Mouse (Mus musculus) heart, postnatal 10 days (tissue): ENCODE data around the gene Rpl4. TPM values are rescaled to one million over a fixed set of nuclear protein-coding genes. Genes with fewer than 3 reads are reported as not detected.

Experiments
- microRNA-seq, 2 experiments: library from miRNA; unstranded; fragments of <30 nt; microRNA quantifications; one replicate each; pipeline ENCODE4 v1.2.0; 2022
- total RNA-seq, 2 experiments: library from RNA; stranded (reverse); gene quantifications; 2 replicates each; pipeline ENCODE4 v1.2.3; 2021

Gene Rpl4
- total RNA-seq, 2 experiments from 2014 or later, result 625 to 646 TPM

Small RNA genes within 50 kb of the gene (microRNA-seq; reads per million reads assigned to microRNA genes)
- gene Gm24106, result 0 reads per million in 2 experiments

Other genes with a start within 250 kb of the Rpl4 start
- gene Smad6, start 151.3 kb upstream of the Rpl4 start, total RNA-seq, result 10 to 100 TPM; 16.1 to 19.4 TPM
- gene Lctl, start 56.2 kb upstream of the Rpl4 start, total RNA-seq, result under 1 TPM in 1 of 2 experiments, not detected in 1; 0.26 TPM
- gene Zwilch, start 271 bp upstream of the Rpl4 start, total RNA-seq, result 1 to 10 TPM; 5.8 to 8.1 TPM
- gene Snapc5, start 5.9 kb downstream of the Rpl4 start, total RNA-seq, result 10 to 100 TPM; 19.9 to 24.2 TPM
- 1 to 10 TPM; 2.1 to 2.2 TPM for gene Uchl4, start 61.8 kb downstream of the Rpl4 start, total RNA-seq
- gene Map2k1, start 80.3 kb downstream of the Rpl4 start, total RNA-seq, result 10 to 100 TPM; 59.6 to 65.1 TPM
- 10 to 100 TPM; 26.6 to 28.9 TPM for gene Tipin, start 108.2 kb downstream of the Rpl4 start, total RNA-seq
- 10 to 100 TPM; 17.4 to 21.3 TPM for gene Dis3l, start 167.9 kb downstream of the Rpl4 start, total RNA-seq
- 1 to 10 TPM; 3.3 to 4.2 TPM for gene Megf11, start 212.3 kb downstream of the Rpl4 start, total RNA-seq